Comparison of ENCODE assay signal across 8 mouse cellular contexts in the genomic region with DNA sequence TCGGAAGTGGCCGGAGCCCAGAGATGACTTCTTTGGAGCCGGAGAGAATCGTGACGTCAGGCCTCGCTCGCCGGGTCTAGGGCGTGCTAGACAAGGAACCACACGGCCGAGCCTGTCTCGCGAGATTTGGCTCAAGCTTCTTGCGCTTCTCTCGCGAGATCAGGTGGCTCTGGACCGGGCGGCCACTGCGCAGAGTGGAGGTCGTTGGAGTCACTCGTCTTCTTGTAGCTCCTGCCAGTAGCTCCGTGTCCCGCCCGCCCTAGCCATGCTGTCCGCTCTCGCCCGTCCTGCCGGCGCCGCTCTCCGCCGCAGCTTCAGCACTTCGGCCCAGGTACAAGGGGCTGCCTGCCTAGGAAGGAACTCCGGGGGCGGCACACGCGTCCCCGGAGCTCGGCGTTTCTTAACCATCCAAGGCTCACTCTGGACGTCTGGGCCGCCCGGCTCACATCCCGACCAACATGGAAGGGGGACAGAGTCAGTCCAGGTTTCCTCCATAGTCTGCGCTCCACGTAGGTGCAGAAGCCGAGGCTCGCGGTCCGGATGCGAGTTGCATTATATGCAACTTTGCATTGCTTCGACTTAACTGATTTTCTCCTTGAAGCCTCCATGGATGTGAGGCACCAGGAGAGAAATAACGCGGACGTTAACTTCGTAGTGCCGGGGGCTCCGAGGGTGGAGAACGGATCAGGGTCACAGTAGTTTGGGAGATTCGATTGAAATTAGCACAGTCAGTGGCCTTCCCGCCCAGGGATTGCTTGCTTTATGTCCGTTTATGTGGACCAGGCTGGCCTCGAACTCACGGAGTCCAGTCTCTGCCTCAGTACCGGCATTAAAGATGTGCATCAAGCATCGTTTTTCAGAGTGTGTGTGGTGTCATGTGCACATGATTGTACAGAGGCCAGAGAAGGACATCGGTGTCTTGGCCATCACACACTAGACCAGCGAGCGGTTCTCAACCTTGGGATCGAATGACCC. TPM values are rescaled to one million over a fixed set of nuclear protein-coding genes. Genes with fewer than 3 reads are reported as not detected.
DNase-seq lines count a peak whose midpoint lies in the region; ATAC-seq lines count a peak whose summit lies in the region.

A gene (plus strand): TSS at position 10 of the 975 bp plus-strand sequence.

- H3K27ac ChIP-seq in heart, embryonic 10.5 days: peak within 1 kb of the TSS; percentile 98
- H3K27ac ChIP-seq in kidney, embryonic 15.5 days: peak within 1 kb of the TSS; percentile 97

- peaks cover 22% of the 10 kb centered on the region for H3K4me1 ChIP-seq in heart, embryonic 10.5 days
- H3K4me1 ChIP-seq in kidney, embryonic 15.5 days: peaks cover 41% of the 10 kb centered on the region

- DNase-seq in B cell, adult 2 months: peak; percentile 95 to 96
- DNase-seq in brain, adult 2 months (ENCODE audit: low read depth, low spot score): peak; percentile 100
- peak; percentile 100 for DNase-seq in heart, embryonic 10.5 days (ENCODE audit: low spot score)
- DNase-seq in liver: peak; percentile 100
- peak; percentile 99 for DNase-seq in spleen, postnatal 4 days (ENCODE audit: low spot score in 2 of 2)

- H3K9me3 ChIP-seq in heart, embryonic 10.5 days: no peaks in the 10 kb centered on the region
- no peaks in the 10 kb centered on the region for H3K9me3 ChIP-seq in kidney, embryonic 15.5 days (replicated peaks)

- WGBS in heart, embryonic 10.5 days: under 1% methylated on average over 70 of the region's 70 CpGs
- WGBS in kidney, embryonic 15.5 days: under 1% methylated on average over 69 of the region's 70 CpGs

- H3K4me2 ChIP-seq in kidney, embryonic 15.5 days: peak within 1 kb of the TSS; percentile 74

- peak within 1 kb of the TSS; percentile 91 for H3K4me3 ChIP-seq in heart, embryonic 10.5 days
- peak within 1 kb of the TSS; percentile 73 for H3K4me3 ChIP-seq in kidney, embryonic 15.5 days (replicated peaks)

- H3K9ac ChIP-seq in kidney, embryonic 15.5 days: peak within 1 kb of the TSS; percentile 86

- ATAC-seq in erythroblast, adult 5-6 weeks (replicated peaks; ENCODE audit: low FRiP score, poor library complexity, severe bottlenecking): peak; percentile 90
- ATAC-seq in kidney, embryonic 15.5 days (replicated peaks; ENCODE audit: low FRiP score): peak; percentile 98
- peak; percentile 94 for ATAC-seq in monocyte, adult 5-6 weeks (replicated peaks; ENCODE audit: insufficient number of reproducible peaks, low FRiP score, low TSS enrichment, poor library complexity, severe bottlenecking)

- no peaks in the 10 kb centered on the region for H3K27me3 ChIP-seq in heart, embryonic 10.5 days (ENCODE audit: insufficient read depth, poor library complexity, severe bottlenecking)
- H3K27me3 ChIP-seq in kidney, embryonic 15.5 days: no peaks in the 10 kb centered on the region

- H3K36me3 ChIP-seq in heart, embryonic 10.5 days: peaks cover 32% of the 10 kb centered on the region
- peaks cover 32% of the 10 kb centered on the region for H3K36me3 ChIP-seq in kidney, embryonic 15.5 days

RNA-seq across cellular contexts. Expression of the gene that starts here (rescaled TPM):
- total RNA-seq in erythroblast, adult 5-6 weeks (2015; ENCODE audit: low replicate concordance): 106 and 152 TPM in 2 replicates
- total RNA-seq in erythroblast, adult 5-6 weeks (2017; ENCODE audit: low replicate concordance): 47.2 and 55.1 TPM in 2 replicates
- polyA plus RNA-seq in heart, embryonic 10.5 days (2016; fragmentation: Nextera tagmentation; extraction: Ambion mirVana): 856 and 984 TPM in 2 replicates
- 568 and 588 TPM in 2 replicates for polyA plus RNA-seq in kidney, embryonic 15.5 days (2015; fragmentation: Nextera tagmentation; extraction: Ambion mirVana)
- 86.0 to 121 TPM (median 119 TPM) in 3 replicates for total RNA-seq in monocyte, adult 5-6 weeks (2017)

Comparison
In these comparisons a context has a peak if more than half of its experiments do, and no peak if none do; other contexts are left out.
1. Peak in every context shown above with its lines: DNase-seq, ATAC-seq, H3K4me3 ChIP-seq and H3K27ac ChIP-seq.